Mouse (Mus musculus): ENCODE results near the gene Dact3. TPM values are rescaled to one million over a fixed set of nuclear protein-coding genes. Genes with fewer than 3 reads are reported as not detected.

Dact3 gene
- polyA plus RNA-seq, 1 experiment from 2014 or later: 7.8 TPM

DNA sequence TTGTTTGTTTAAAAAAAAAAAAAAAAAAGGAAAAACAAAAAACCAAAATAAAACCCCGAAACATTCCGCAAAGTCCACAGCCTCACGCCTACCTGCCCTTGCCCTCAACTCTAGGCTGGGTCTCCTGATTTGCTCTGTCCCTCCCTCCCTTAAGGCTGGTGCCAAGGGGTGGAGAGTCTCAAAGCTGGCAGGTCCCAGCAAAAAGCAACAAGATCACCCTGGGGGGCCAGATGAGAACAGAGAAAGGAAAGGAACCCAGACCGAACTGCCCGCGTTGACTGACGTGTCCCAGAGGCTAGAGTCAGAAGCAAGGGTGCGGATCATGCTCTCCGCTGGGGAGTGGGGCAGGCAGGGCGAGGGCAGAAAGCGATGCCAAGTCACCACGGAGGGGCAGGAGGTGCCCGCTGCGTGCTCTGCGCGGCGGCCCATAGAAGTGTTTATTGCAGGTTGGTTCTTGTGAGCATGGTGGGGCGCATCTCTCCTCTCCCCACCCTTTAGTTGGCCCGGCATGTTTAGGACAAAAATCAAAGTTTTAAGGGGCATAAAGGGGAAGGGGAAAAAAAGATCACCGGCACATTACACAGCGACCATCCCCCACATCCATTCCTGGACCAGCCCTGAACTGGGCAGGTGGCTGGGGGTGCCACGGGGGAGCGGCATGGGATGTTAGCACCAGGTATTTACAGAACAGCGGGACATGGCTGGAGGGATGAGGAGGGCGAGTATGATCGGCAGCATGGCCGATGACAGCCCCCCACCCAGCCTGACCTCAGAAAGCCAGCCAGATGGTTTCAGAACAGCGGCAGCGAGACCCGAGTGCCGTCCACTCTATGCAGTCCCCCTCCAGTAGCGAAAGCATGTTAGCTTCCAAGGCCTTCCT lies 40.6 kb downstream of the Dact3 start:
- Histone ChIP-seq H3K27ac (ENCODE audit: low read depth) (no peak overlapping the region), H3K27me3 (ENCODE audit: insufficient read depth, low read length) (no peaks in the 10 kb centered on the region), H3K9me3 (ENCODE audit: low read depth, low read length) (no peaks in the 10 kb centered on the region), H3K9ac (no peak overlapping the region), H3K36me3 (ENCODE audit: insufficient read depth) (peaks cover 61% of the 10 kb centered on the region), H3K4me2 (no peak overlapping the region), H3K4me3 (ENCODE audit: low read depth, low read length) (no peak overlapping the region), H3K4me1 (ENCODE audit: insufficient read depth) (no peaks in the 10 kb centered on the region)
- WGBS: 84% methylated on average over 32 of the region's 32 CpGs
- ATAC-seq (ENCODE audit: insufficient read depth) (no peak), DNase-seq (no peak)
- TF ChIP-seq CTCF (IDR thresholded peaks at IDR 0.05; ENCODE audit: low read depth): no peak

DNA sequence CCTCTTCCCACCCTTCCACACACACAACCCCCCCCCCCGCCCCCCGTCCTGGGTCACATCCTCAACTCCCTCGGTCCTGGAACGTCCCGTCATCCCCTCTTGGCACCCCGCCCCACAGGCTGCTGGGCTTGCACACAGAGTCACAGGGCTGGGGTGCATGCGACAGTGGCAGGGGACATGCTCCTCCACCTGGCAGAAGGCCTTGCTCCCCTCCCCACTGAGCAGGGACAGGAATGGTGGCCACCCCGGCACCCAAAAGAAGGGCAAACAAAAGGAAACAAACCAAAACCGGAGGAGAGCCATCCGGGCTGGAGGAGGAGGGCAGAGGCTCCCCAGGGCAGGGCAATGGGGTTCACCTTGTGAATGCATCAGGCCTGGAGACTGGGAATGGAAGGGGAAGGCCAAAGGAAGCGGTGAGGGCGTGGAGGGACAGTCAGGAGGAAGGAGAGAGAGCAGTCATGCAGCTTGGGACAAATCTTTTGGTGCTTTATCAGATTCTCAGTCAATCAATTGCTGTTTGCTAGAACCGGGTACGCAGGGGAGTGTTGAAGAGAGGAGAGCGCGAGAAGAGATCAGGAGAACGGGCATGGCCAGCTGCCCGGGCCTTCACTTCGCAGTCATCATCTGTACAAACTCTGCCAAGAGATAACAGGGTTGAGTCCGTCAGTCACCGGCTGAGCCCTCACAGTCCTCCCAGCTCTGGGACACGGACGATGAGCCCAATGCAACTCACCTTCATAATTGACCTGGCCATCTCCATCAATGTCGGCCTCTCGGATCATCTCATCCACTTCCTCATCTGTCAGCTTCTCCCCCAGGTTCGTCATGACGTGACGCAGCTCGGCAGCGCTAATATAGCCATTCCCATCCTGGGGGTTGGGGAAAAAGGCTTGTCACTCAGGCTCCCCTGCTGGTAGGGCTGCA lies 41.5 kb downstream of the Dact3 start:
- no peak for TF ChIP-seq CTCF (IDR thresholded peaks at IDR 0.05; ENCODE audit: low read depth)
- no peak overlapping the region for H3K4me3 ChIP-seq (ENCODE audit: low read depth, low read length)
- no peak overlapping the region for H3K9ac ChIP-seq
- H3K36me3 ChIP-seq (ENCODE audit: insufficient read depth): peaks cover 69% of the 10 kb centered on the region
- no peaks in the 10 kb centered on the region for H3K27me3 ChIP-seq (ENCODE audit: insufficient read depth, low read length)
- DNase-seq (no peak), ATAC-seq (ENCODE audit: insufficient read depth) (no peak)
- no peak overlapping the region for H3K27ac ChIP-seq (ENCODE audit: low read depth)
- no peak overlapping the region for H3K4me2 ChIP-seq
- WGBS: 51% methylated on average over 30 of the region's 30 CpGs
- peaks cover 7% of the 10 kb centered on the region; the same call in 1 of the 2 replicates for H3K4me1 ChIP-seq (ENCODE audit: insufficient read depth)
- H3K9me3 ChIP-seq (ENCODE audit: low read depth, low read length): no peaks in the 10 kb centered on the region

- DNase-seq (no peak), ATAC-seq (ENCODE audit: insufficient read depth) (no peak)
- Histone ChIP-seq H3K9ac (no peak overlapping the region), H3K27ac (ENCODE audit: low read depth) (no peak overlapping the region), H3K27me3 (ENCODE audit: insufficient read depth, low read length) (no peaks in the 10 kb centered on the region), H3K36me3 (ENCODE audit: insufficient read depth) (peaks cover 77% of the 10 kb centered on the region), H3K4me3 (ENCODE audit: low read depth, low read length) (no peak overlapping the region), H3K9me3 (ENCODE audit: low read depth, low read length) (no peaks in the 10 kb centered on the region), H3K4me1 (ENCODE audit: insufficient read depth) (peaks cover 14% of the 10 kb centered on the region), H3K4me2 (no peak overlapping the region)
- TF ChIP-seq CTCF (IDR thresholded peaks at IDR 0.05; ENCODE audit: low read depth): no peak
- 45% methylated on average over 11 of the region's 11 CpGs for WGBS
Observed at GRCm38 (mm10) chr7:16917447-16917846, 42.3 kb downstream of the Dact3 start.

DNA sequence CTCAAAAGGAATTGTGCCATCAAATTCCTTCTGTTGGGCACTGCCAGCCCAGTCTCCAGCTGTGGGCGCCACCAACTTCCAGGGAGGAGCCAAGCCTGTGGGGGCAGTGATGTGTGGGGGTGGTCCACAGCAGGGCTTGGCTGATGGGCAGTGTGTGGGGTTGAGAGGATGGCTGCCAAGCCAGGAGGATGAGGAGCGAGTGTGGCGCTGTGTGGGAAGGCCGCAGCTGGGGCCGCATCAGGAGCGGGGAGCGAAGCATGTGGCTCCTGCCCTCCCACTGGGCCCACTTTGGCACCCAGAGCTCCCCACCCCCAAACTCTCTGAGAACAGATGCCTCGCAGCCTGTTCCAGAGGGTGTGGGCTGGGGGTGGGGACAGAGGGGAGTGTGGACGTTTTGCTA lies 42.9 kb downstream of the Dact3 start:
- H3K27me3 ChIP-seq (ENCODE audit: insufficient read depth, low read length): no peaks in the 10 kb centered on the region
- no peaks in the 10 kb centered on the region for H3K9me3 ChIP-seq (ENCODE audit: low read depth, low read length)
- WGBS: 83% methylated on average over 9 of the region's 9 CpGs
- H3K4me3 ChIP-seq (ENCODE audit: low read depth, low read length): no peak overlapping the region
- no peak overlapping the region; the same call in 1 of the 2 replicates for H3K27ac ChIP-seq (ENCODE audit: low read depth)
- no peak for ATAC-seq (ENCODE audit: insufficient read depth)
- TF ChIP-seq CTCF (IDR thresholded peaks at IDR 0.05; ENCODE audit: low read depth): no peak
- peaks cover 17% of the 10 kb centered on the region for H3K4me1 ChIP-seq (ENCODE audit: insufficient read depth)
- H3K36me3 ChIP-seq (ENCODE audit: insufficient read depth): peaks cover 77% of the 10 kb centered on the region
- H3K9ac ChIP-seq: no peak overlapping the region
- no peak overlapping the region for H3K4me2 ChIP-seq
- no peak for DNase-seq

GRCm38 (mm10) chr7:16918670-16919069 lies 43.6 kb downstream of the Dact3 start:
- Histone ChIP-seq H3K4me1 (ENCODE audit: insufficient read depth) (peaks cover 17% of the 10 kb centered on the region), H3K9me3 (ENCODE audit: low read depth, low read length) (no peaks in the 10 kb centered on the region), H3K36me3 (ENCODE audit: insufficient read depth) (peaks cover 77% of the 10 kb centered on the region), H3K4me3 (ENCODE audit: low read depth, low read length) (no peak overlapping the region), H3K4me2 (no peak overlapping the region), H3K27me3 (ENCODE audit: insufficient read depth, low read length) (no peaks in the 10 kb centered on the region), H3K9ac (no peak overlapping the region), H3K27ac (ENCODE audit: low read depth) (no peak overlapping the region)
- no peak for ATAC-seq (ENCODE audit: insufficient read depth)
- no peak for TF ChIP-seq CTCF (IDR thresholded peaks at IDR 0.05; ENCODE audit: low read depth)
- no peak for DNase-seq
- WGBS: 73% methylated on average over 3 of the region's 3 CpGs

DNA sequence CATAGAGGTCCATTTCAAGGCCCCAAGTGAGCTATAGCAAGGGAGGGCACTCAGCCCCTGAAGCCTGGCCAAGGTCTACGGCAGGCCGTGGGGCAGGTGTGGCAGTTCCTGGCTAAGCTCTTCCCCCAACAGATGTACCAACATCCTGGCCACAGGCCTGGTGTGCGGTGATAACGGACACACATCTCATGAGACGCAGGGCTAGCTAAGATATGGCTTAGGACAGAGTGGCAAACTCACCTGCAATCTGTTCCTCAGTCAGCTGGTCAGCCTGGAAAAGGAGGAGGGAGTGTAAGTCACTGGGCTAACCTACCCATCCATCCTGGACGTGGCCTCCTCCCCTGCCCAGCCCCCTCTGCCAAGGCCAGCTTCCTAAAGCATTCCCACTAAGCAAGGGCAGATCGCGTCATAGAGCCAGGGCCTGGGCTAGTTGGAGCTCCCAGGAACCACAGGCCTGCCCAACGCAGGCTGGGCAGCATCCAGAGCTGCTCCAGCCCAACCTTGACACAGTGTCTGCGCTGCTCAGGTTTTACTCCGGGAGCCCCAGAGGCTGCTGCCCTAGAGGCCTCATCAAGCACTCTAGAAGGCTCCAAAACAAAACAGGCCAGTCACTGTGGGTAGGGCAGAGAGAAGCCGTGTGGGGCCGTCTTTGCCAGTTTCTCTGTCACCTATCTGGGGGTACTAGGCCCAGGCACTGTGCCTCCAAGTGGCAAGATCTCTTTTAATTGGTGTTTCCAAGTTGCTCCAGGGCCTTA lies 44.5 kb downstream of the Dact3 start:
- TF ChIP-seq CTCF (IDR thresholded peaks at IDR 0.05; ENCODE audit: low read depth): no peak
- peak overlapping the region; percentile 20; the same call in 1 of the 2 replicates for H3K9ac ChIP-seq
- 74% methylated on average over 13 of the region's 13 CpGs for WGBS
- no peaks in the 10 kb centered on the region for H3K9me3 ChIP-seq (ENCODE audit: low read depth, low read length)
- H3K4me2 ChIP-seq: no peak overlapping the region
- H3K4me3 ChIP-seq (ENCODE audit: low read depth, low read length): no peak overlapping the region
- peaks cover 73% of the 10 kb centered on the region for H3K36me3 ChIP-seq (ENCODE audit: insufficient read depth)
- ATAC-seq (ENCODE audit: insufficient read depth) (no peak), DNase-seq (no peak)
- no peak overlapping the region for H3K27ac ChIP-seq (ENCODE audit: low read depth)
- H3K27me3 ChIP-seq (ENCODE audit: insufficient read depth, low read length): no peaks in the 10 kb centered on the region
- H3K4me1 ChIP-seq (ENCODE audit: insufficient read depth): peaks cover 17% of the 10 kb centered on the region
